Mouse (Mus musculus) heart, embryonic 14.5 days (tissue): ENCODE measurements at regions not wholly inside any gene's neighbourhood (a gene's known extent, or its start where the extent isn't known, plus 50 kb on each side); places are given as distances from the start of the nearest gene placed in this dataset.

Experiments
- ATAC-seq: fragments of 200-750 bp; cut with Nextera tagmentation; 2 replicates; pipeline ENCODE4 v1.8.0; 2017; ENCODE audit warnings: low read depth, moderate TSS enrichment; ENCODE audit not compliant: insufficient number of reproducible peaks, insufficient read depth, low FRiP score
- H3K27ac ChIP-seq, 2 experiments: fragments of 200-500 bp in 1 of 2; fragments of 300-500 bp in 1 of 2; sonication (generic) in 1 of 2; replicated peaks in 1 of 2; 2 replicates each; pipeline ENCODE4 v1.5.1; 2012 to 2014; ENCODE audit warnings: low read depth in 2 of 2, low read length in 2 of 2, control low read depth in 1 of 2, mild to moderate bottlenecking in 1 of 2, mixed read lengths in 1 of 2; ENCODE audit not compliant: control insufficient read depth in 1 of 2, insufficient read depth in 1 of 2
- H3K27me3 ChIP-seq: fragments of 300-500 bp; sonication (generic); 2 replicates; pipeline ENCODE4 v1.6.1; 2014; ENCODE audit warnings: mild to moderate bottlenecking, low read length, control low read depth; ENCODE audit not compliant: control insufficient read depth, insufficient read depth
- H3K36me3 ChIP-seq: fragments of 300-500 bp; sonication (generic); 2 replicates; pipeline ENCODE4 v1.6.1; 2014; ENCODE audit warnings: mild to moderate bottlenecking, control low read depth, low read length, mixed read lengths; ENCODE audit not compliant: control insufficient read depth, insufficient read depth
- H3K4me1 ChIP-seq, 2 experiments: fragments of 200-500 bp in 1 of 2; fragments of 300-500 bp in 1 of 2; sonication (generic) in 1 of 2; 2 replicates each; pipeline ENCODE4 v1.6.1; 2012 to 2014; ENCODE audit warnings: low read length in 2 of 2, control low read depth in 1 of 2, mixed read lengths in 1 of 2; ENCODE audit not compliant: control insufficient read depth in 2 of 2, insufficient read depth in 2 of 2
- H3K4me2 ChIP-seq: fragments of 300-500 bp; sonication (generic); 2 replicates; pipeline ENCODE4 v1.6.1; 2014; ENCODE audit warnings: mild to moderate bottlenecking, low read length
- H3K4me3 ChIP-seq, 2 experiments: fragments of 200-500 bp in 1 of 2; fragments of 300-500 bp in 1 of 2; sonication (generic) in 1 of 2; 2 replicates each; pipeline ENCODE4 v1.5.1; 2012 to 2014; ENCODE audit warnings: low read length in 2 of 2, mild to moderate bottlenecking in 2 of 2, control low read depth in 1 of 2, low read depth in 1 of 2, moderate library complexity in 1 of 2; ENCODE audit not compliant: control insufficient read depth in 1 of 2, insufficient read depth in 1 of 2
- H3K9ac ChIP-seq: fragments of 300-500 bp; sonication (generic); 2 replicates; pipeline ENCODE4 v1.6.1; 2014; ENCODE audit warnings: mild to moderate bottlenecking, low read length
- H3K9me3 ChIP-seq: fragments of 300-500 bp; sonication (generic); 2 replicates; pipeline ENCODE4 v1.6.1; 2016; ENCODE audit warnings: low read length, control low read depth; ENCODE audit not compliant: control insufficient read depth
- WGBS: fragments of 180-500 bp; shearing (Covaris S2); extraction: QIAGEN DNeasy Blood & Tissue Kit; methylation state at CpG from one replicate; pipeline ENCODE4 v1.1.7; 2014; 5-methylcytosine and 5-hydroxymethylcytosine counted together

DNA sequence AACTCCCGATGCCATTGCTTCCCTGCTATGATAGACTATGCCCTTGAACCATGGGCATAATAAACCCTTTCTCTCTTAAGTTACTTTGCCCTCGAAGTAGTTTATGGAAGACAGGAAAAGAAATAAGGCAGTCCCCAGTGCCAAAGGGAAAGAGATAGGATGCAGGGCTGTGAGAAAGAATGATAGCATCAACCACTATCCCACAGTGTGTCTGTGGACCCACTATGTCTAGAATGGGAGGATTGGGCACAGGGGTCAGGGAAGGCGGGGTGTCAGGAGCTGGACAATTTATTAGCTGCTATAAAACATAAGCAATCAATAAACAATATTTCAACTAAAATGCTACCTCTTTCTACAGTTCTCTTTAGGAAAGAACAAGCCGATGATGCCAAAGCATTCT lies 288.8 kb downstream of the Sox4 start:
- H3K27ac ChIP-seq: no peak overlapping the region
- H3K36me3 ChIP-seq: no peaks in the 10 kb centered on the region
- H3K9ac ChIP-seq: no peak overlapping the region
- peaks cover 7 to 30% of the 10 kb centered on the region in 2 experiments for H3K4me1 ChIP-seq
- ATAC-seq: no peak
- no peaks in the 10 kb centered on the region for H3K9me3 ChIP-seq
- no peak overlapping the region for H3K4me3 ChIP-seq
- 58% methylated on average over 4 of the region's 4 CpGs for WGBS
- no peak overlapping the region for H3K4me2 ChIP-seq
- no peaks in the 10 kb centered on the region for H3K27me3 ChIP-seq

DNA sequence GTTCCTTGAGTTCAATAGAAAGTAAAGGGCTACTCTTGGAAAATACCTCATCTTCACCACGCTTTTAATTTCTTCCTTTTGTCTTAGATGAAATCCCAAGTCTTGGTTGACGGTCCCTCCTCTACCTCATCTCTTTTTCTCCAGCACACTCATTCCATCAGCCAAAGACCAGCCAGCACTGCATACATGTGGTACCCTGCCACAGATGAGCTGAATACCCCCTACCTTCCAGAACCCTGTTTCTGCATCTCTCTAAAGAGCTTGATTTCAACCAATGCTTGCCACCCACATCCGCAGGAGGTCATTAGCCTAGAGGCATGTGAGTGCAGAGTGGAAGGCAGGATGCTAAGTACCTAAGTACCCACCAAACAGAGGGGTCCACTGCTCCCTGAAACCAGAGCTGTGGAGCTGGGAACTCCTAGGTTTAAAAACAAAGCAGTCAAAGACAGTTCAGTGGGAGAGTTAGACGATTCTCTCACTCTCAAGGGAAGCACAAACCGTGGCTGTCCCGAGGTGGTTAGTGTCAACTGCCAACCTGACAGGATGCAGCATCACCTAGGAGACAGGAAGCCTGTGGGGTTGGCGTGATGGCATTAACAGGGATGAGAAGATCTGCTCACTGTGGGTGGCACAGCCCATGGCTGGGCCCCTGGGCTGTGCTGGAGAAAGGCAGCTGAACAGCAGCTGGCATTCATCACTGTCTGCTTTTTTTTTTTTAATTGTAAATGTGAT lies 289.4 kb downstream of the Sox4 start:
- no peak overlapping the region for H3K27ac ChIP-seq
- 46% methylated on average over 7 of the region's 7 CpGs for WGBS
- no peak overlapping the region for H3K4me3 ChIP-seq
- no peaks in the 10 kb centered on the region for H3K36me3 ChIP-seq
- no peak for ATAC-seq
- no peak overlapping the region for H3K4me2 ChIP-seq
- no peaks in the 10 kb centered on the region for H3K9me3 ChIP-seq
- H3K9ac ChIP-seq: no peak overlapping the region
- H3K4me1 ChIP-seq: peaks cover 7 to 30% of the 10 kb centered on the region in 2 experiments
- H3K27me3 ChIP-seq: no peaks in the 10 kb centered on the region

DNA sequence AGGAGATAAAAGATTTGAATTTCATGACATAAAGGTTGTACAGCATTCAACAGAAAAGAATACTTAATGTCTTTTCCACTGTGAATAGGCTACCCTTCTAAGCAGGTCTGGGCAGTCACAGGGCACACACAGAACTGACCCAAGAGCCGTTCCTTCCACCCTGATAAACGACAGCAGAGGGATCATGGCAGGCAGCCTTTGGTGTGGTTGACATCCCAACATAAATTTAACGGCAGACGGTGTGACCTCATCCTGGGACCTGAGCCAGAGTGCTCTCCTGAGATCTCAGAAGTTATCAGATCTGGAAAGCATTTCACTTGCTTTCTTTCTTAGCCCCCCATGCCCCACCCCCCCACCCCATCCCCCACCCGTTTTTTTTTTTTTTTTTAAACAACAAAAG lies 290.1 kb downstream of the Sox4 start:
- WGBS: 12% methylated on average over 5 of the region's 5 CpGs
- Histone ChIP-seq H3K36me3 (no peaks in the 10 kb centered on the region), H3K4me3 (no peak overlapping the region), H3K4me2 (no peak overlapping the region), H3K9ac (no peak overlapping the region), H3K4me1 (peaks cover 7 to 30% of the 10 kb centered on the region in 2 experiments), H3K27ac (no peak overlapping the region; a peak in 1 of 4 replicates), H3K27me3 (no peaks in the 10 kb centered on the region), H3K9me3 (no peaks in the 10 kb centered on the region)
- no peak for ATAC-seq

DNA sequence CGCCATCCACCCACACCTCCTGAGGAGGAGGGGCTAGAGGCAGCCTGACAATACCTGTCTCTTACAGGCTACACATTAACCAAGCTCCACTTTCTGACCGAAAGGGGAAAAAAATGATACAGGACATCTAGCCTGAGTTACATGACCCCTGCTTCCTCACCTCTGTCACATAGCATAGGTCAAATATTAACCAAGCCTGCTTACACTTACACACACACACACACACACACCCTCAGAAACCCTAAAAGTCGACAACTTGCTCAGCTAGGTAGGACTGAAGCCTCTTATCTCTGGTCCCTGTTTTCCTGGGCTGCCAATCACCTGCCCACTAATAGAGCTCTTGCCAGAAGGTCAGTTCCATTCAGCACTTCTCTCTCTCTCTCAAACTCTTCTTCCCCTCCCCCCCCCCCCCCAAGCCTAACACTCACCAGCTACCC lies 291.2 kb downstream of the Sox4 start:
- Histone ChIP-seq H3K27me3 (no peaks in the 10 kb centered on the region), H3K9ac (no peak overlapping the region), H3K4me3 (no peak overlapping the region), H3K4me1 (peaks cover 7 to 30% of the 10 kb centered on the region in 2 experiments), H3K36me3 (no peaks in the 10 kb centered on the region), H3K9me3 (no peaks in the 10 kb centered on the region), H3K27ac (no peak overlapping the region), H3K4me2 (no peak overlapping the region)
- ATAC-seq: no peak
- WGBS: 61% methylated on average over 3 of the region's 3 CpGs

DNA sequence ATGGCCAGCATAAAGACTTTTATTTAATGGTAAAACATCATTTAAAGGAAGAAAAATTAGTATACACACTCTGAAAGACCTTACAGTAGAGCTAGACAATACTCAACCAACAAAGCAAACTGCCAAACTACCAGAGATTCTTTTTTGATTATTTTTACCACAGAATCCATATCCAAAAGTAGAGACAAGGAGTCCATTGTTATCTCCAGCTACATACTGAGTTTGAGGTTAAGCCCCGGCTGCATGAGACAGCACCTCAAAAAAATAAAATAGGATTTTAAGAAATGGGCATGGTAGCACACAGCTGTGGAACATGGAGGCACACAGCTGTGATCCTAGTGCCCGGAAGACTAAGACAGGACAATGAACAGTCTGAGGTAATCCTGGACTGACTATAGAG lies 293.4 kb downstream of the Sox4 start:
- Histone ChIP-seq H3K4me1 (peaks cover 7 to 28% of the 10 kb centered on the region in 2 experiments), H3K9me3 (no peaks in the 10 kb centered on the region), H3K4me2 (no peak overlapping the region), H3K27me3 (no peaks in the 10 kb centered on the region), H3K36me3 (no peaks in the 10 kb centered on the region), H3K27ac (no peak overlapping the region), H3K9ac (no peak overlapping the region), H3K4me3 (no peak overlapping the region)
- 85% methylated on average over 2 of the region's 2 CpGs for WGBS
- no peak for ATAC-seq

DNA sequence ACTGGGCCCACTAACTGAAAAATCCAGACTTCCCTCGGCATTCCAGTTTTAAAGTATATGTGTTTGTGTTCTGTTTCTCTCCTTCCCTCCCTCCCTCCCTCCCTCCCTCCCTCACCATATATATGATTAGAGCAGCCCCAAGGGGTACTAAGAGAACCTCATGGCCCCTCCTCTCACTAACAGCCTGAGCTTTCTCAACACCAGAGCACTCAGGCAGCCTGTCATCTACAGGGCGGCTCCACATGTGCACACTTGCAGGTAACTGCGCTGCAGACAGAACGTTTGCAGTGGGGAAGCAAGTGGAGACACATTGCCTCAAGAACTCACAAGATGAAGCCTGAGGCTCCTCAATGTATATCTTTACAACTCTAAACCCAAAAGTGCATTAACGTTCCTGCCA lies 294.9 kb downstream of the Sox4 start:
- Histone ChIP-seq H3K9ac (no peak overlapping the region), H3K4me2 (no peak overlapping the region), H3K9me3 (no peaks in the 10 kb centered on the region), H3K36me3 (no peaks in the 10 kb centered on the region), H3K4me3 (no peak overlapping the region), H3K27ac (no peak overlapping the region), H3K4me1 (peaks cover 4 to 21% of the 10 kb centered on the region in 2 experiments), H3K27me3 (no peaks in the 10 kb centered on the region)
- WGBS: 71% methylated on average over 5 of the region's 5 CpGs
- ATAC-seq: no peak

DNA sequence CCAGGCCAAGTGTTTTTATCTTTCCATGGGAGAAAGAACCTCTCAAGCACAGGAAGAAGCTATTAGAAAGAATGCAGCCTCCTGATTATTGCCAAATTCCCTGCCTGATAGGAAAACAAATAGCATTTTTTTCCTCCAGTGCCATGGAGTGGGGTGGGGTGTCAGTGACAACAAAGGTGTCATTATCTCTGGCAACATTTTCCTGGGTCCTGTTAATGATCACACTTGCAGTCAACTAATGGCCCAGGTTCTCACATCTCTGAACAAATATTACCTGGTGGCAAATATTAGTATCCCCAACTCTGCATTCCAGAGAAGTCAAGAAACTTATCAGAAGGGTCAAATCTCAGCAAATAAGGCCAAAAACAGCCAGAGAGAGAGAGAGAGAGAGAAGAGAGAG lies 298.6 kb downstream of the Sox4 start:
- Histone ChIP-seq H3K27ac (no peak overlapping the region), H3K9me3 (no peaks in the 10 kb centered on the region)

DNA sequence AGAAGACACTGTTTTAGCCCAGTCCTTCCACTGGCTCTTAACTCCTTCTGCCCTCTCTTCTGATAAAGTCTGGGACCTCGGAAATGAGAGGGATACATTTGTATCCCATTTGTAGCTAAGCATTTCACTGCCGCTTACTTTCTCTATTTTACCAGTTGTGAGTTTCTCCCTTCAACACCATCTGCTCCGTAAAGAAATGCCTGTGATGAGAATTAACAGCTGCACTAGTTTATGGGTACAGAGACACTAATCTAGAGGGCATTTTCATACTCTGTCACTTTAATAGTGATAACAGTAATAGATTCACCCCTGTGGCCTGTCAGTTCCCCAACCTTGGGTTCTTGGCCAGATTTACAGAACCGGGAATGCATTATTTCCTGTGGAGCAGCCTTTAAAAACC lies 300.2 kb downstream of the Sox4 start:
- WGBS: 61% methylated on average over 4 of the region's 4 CpGs
- Histone ChIP-seq H3K9ac (no peak overlapping the region), H3K27me3 (no peaks in the 10 kb centered on the region), H3K36me3 (no peaks in the 10 kb centered on the region), H3K9me3 (no peaks in the 10 kb centered on the region), H3K4me1 (peaks cover 0 to 12% of the 10 kb centered on the region in 2 experiments; a peak in 2 of 4 replicates), H3K27ac (no peak overlapping the region), H3K4me3 (no peak overlapping the region), H3K4me2 (no peak overlapping the region)
- no peak for ATAC-seq

More for the DNA sequence above, 298.6 kb downstream of the Sox4 start:
- no peaks in the 10 kb centered on the region for H3K27me3 ChIP-seq
- peaks cover 0 to 12% of the 10 kb centered on the region in 2 experiments; a peak in 2 of 4 replicates for H3K4me1 ChIP-seq
- no peak overlapping the region for H3K9ac ChIP-seq
- ATAC-seq: no peak
- no peak overlapping the region for H3K4me3 ChIP-seq
- no peak overlapping the region for H3K4me2 ChIP-seq
- no peaks in the 10 kb centered on the region for H3K36me3 ChIP-seq
